10 mouse cellular contexts compared by ENCODE assay signal in genomic region chr7:45477003-45477402, GRCm38 (mm10). TPM values are rescaled to one million over a fixed set of nuclear protein-coding genes. Genes with fewer than 3 reads are reported as not detected.
A peak's percentile ranks its signal among the peaks of the same experiment; 100 is the strongest.
DNase-seq lines count a peak whose midpoint lies in the region; ATAC-seq and TF ChIP-seq lines count a peak whose summit lies in the region.
"Had no signal": no experiment of that assay in that cellular context is flagged by ENCODE, and none has a peak within 500 bp of the region (broad histone marks: within the 10 kb centered on the region; RNA-seq: fewer than 3 reads in every experiment).

No protein-coding gene starts in this region.

- no peak overlapping the region for H3ac ChIP-seq in myocyte (ENCODE audit: control insufficient read depth, insufficient read length)

- peaks cover 3% of the 10 kb centered on the region; the same call in 1 of the 2 replicates for H3K79me2 ChIP-seq in MEL (ENCODE audit: control insufficient read depth, insufficient read depth, low read length, poor library complexity)
- H3K79me2 ChIP-seq in myocyte (ENCODE audit: control insufficient read depth, insufficient read depth) = no peaks in the 10 kb centered on the region

- no peaks in the 10 kb centered on the region for H3K27me3 ChIP-seq in hindbrain, embryonic 10.5 days (ENCODE audit: insufficient read depth, poor library complexity, severe bottlenecking)
- no peaks in the 10 kb centered on the region for H3K27me3 ChIP-seq in hindbrain, embryonic 12.5 days
- H3K27me3 ChIP-seq in MEL (ENCODE audit: control insufficient read depth in 1 of 2, insufficient read depth in 2 of 2, low read length in 2 of 2) (no peaks in the 10 kb centered on the region), myocyte (ENCODE audit: control insufficient read depth, insufficient read depth, insufficient read length) (no peaks in the 10 kb centered on the region)
- H3K27me3 ChIP-seq in embryonic facial prominence, embryonic 14.5 days (replicated peaks; ENCODE audit: control insufficient read depth, insufficient read depth, low read length) = no peaks in the 10 kb centered on the region
- H3K27me3 ChIP-seq: embryonic facial prominence, embryonic 12.5 days had no signal

- H3K9me3 ChIP-seq in hindbrain, embryonic 10.5 days = no peaks in the 10 kb centered on the region
- H3K9me3 ChIP-seq in hindbrain, embryonic 12.5 days (replicated peaks) = no peaks in the 10 kb centered on the region
- H3K9me3 ChIP-seq in MEL (replicated peaks; ENCODE audit: insufficient read depth, low read length) = no peaks in the 10 kb centered on the region
- no peaks in the 10 kb centered on the region for H3K9me3 ChIP-seq in embryonic facial prominence, embryonic 14.5 days (ENCODE audit: control insufficient read depth, low read length)
- H3K9me3 ChIP-seq: embryonic facial prominence, embryonic 12.5 days had no signal

- no peaks in the 10 kb centered on the region for H3K4me1 ChIP-seq in hindbrain, embryonic 10.5 days (replicated peaks)
- 0 out of 2 replicates have a peak, but pooled peaks cover 3% of the 10 kb centered on the region for H3K4me1 ChIP-seq in hindbrain, embryonic 12.5 days
- peaks cover 5 to 18% of the 10 kb centered on the region in 2 experiments; a peak in 3 of 4 replicates for H3K4me1 ChIP-seq in MEL (ENCODE audit: control insufficient read depth in 1 of 2, insufficient read depth in 2 of 2, low read length in 2 of 2)
- H3K4me1 ChIP-seq in embryonic facial prominence, embryonic 14.5 days (ENCODE audit: control insufficient read depth, insufficient read depth, low read length) = no peaks in the 10 kb centered on the region
- H3K4me1 ChIP-seq: embryonic facial prominence, embryonic 12.5 days had no signal

- H3K9ac ChIP-seq in hindbrain, embryonic 12.5 days = no peak overlapping the region
- H3K9ac ChIP-seq in MEL (ENCODE audit: control insufficient read depth, low read depth, low read length, poor library complexity, severe bottlenecking) = peak overlapping the region; percentile 32; the same call in 1 of the 2 replicates
- H3K9ac ChIP-seq in embryonic facial prominence, embryonic 14.5 days (ENCODE audit: low read depth, low read length) = no peak overlapping the region; the same call in 1 of the 2 replicates
- H3K9ac ChIP-seq: embryonic facial prominence, embryonic 12.5 days had no signal

- no peak overlapping the region for H3K4me3 ChIP-seq in hindbrain, embryonic 10.5 days
- no peak overlapping the region for H3K4me3 ChIP-seq in hindbrain, embryonic 12.5 days
- H3K4me3 ChIP-seq in MEL (ENCODE audit: control insufficient read depth in 1 of 2, insufficient read depth in 1 of 2, low read depth in 2 of 2, low read length in 2 of 2) = peak overlapping the region in 1 of 2 experiments; percentile 14; a peak in 2 of 4 replicates
- no peak overlapping the region for H3K4me3 ChIP-seq in embryonic facial prominence, embryonic 14.5 days (ENCODE audit: low read depth, low read length)
- no peak overlapping the region for H3K4me3 ChIP-seq in myocyte
- H3K4me3 ChIP-seq: embryonic facial prominence, embryonic 12.5 days had no signal

- no peak overlapping the region for H3K4me2 ChIP-seq in hindbrain, embryonic 12.5 days (replicated peaks)
- H3K4me2 ChIP-seq in embryonic facial prominence, embryonic 14.5 days (ENCODE audit: low read depth, low read length) = no peak overlapping the region
- H3K4me2 ChIP-seq in myocyte (ENCODE audit: low read depth) = peak overlapping the region; percentile 64
- H3K4me2 ChIP-seq: embryonic facial prominence, embryonic 12.5 days had no signal

- H3K27ac ChIP-seq in hindbrain, embryonic 10.5 days = no peak overlapping the region
- no peak overlapping the region for H3K27ac ChIP-seq in hindbrain, embryonic 12.5 days
- H3K27ac ChIP-seq in MEL (ENCODE audit: control insufficient read depth, low read depth, low read length) = no peak overlapping the region
- H3K27ac ChIP-seq in embryonic facial prominence, embryonic 14.5 days (replicated peaks; ENCODE audit: low read depth, low read length) = no peak overlapping the region
- H3K27ac ChIP-seq: embryonic facial prominence, embryonic 12.5 days; macrophage had no signal

- TF ChIP-seq CTCF in MEL (IDR thresholded peaks at IDR 0.05 in 2 of 3, conservative IDR thresholded peaks at IDR 0.05 in 1 of 3; ENCODE audit: control insufficient read depth in 1 of 3, insufficient read depth in 1 of 3, low read depth in 2 of 3, low read length in 3 of 3, poor library complexity in 1 of 3, severe bottlenecking in 1 of 3) = peak; percentile 65 to 85 (median 74)

- no peak for TF ChIP-seq EP300 in MEL (IDR thresholded peaks at IDR 0.05; ENCODE audit: low read depth in 1 of 2, low read length in 2 of 2)

- peaks cover 21% of the 10 kb centered on the region for H3K36me3 ChIP-seq in hindbrain, embryonic 10.5 days
- H3K36me3 ChIP-seq in hindbrain, embryonic 12.5 days = no peaks in the 10 kb centered on the region
- H3K36me3 ChIP-seq in MEL (ENCODE audit: control insufficient read depth in 1 of 2, insufficient read depth in 2 of 2, low read length in 2 of 2) (peaks cover 0 to 14% of the 10 kb centered on the region in 2 experiments; a peak in 2 of 4 replicates), myocyte (ENCODE audit: control insufficient read depth, insufficient read depth) (no peaks in the 10 kb centered on the region)
- H3K36me3 ChIP-seq in embryonic facial prominence, embryonic 14.5 days (ENCODE audit: control insufficient read depth, insufficient read depth, low read length) = no peaks in the 10 kb centered on the region
- H3K36me3 ChIP-seq: embryonic facial prominence, embryonic 12.5 days had no signal

- 25% methylated on average over 3 of the region's 3 CpGs for WGBS in hindbrain, embryonic 10.5 days
- WGBS in hindbrain, embryonic 12.5 days = 10% methylated on average over 3 of the region's 3 CpGs
- 4% methylated on average over 3 of the region's 3 CpGs for WGBS in embryonic facial prominence, embryonic 14.5 days

- no peak for TF ChIP-seq POLR2A in MEL (IDR thresholded peaks at IDR 0.05; ENCODE audit: control insufficient read depth in 1 of 2, insufficient read depth in 1 of 2, low read depth in 1 of 2, low read length in 2 of 2, poor library complexity in 1 of 2)
- TF ChIP-seq POLR2A in myocyte (IDR thresholded peaks at IDR 0.05; ENCODE audit: insufficient read length, low read depth) = no peak

- TF ChIP-seq RAD21 in MEL (IDR thresholded peaks at IDR 0.05; ENCODE audit: low read depth, low read length) = peak; percentile 58

- ATAC-seq in hindbrain, embryonic 12.5 days (ENCODE audit: low FRiP score) = no peak
- peak; percentile 45; the same call in 1 of the 2 replicates for ATAC-seq in embryonic facial prominence, embryonic 14.5 days (ENCODE audit: low read depth)

- DNase-seq in hindbrain, embryonic 10.5 days (ENCODE audit: low spot score) = peak; percentile 45
- DNase-seq in A20 (ENCODE audit: low read depth, low spot score) = peak; percentile 35
- peak; percentile 84 for DNase-seq in MEL (ENCODE audit: low read depth, low spot score)
- peak; percentile 85 for DNase-seq in embryonic facial prominence, embryonic 14.5 days (ENCODE audit: low spot score)
- peak; percentile 52 to 66 for DNase-seq in layer of hippocampus, postnatal 14 days (ENCODE audit: low spot score in 2 of 2)
- DNase-seq in ovary, postnatal 36 days (ENCODE audit: low spot score) = no peak

RNA-seq across cellular contexts. Expression of gene Tulp2, which starts 4.7 kb away (rescaled TPM):
- polyA plus RNA-seq in hindbrain, embryonic 10.5 days (2016; fragmentation: Nextera tagmentation; extraction: Ambion mirVana) = 0.47 and 1.2 TPM in 2 replicates
- polyA plus RNA-seq in hindbrain, embryonic 12.5 days (2016; fragmentation: Nextera tagmentation; extraction: Ambion mirVana) = 0.13 and 0.54 TPM in 2 replicates
- 0.56 and 1.1 TPM in 2 replicates for total RNA-seq in MEL (2012; rRNA removed)
- 1 to 10 TPM in 1 of 2 experiments, not detected in 1; 1.2 TPM for polyA plus RNA-seq in MEL (2012; ENCODE audit: insufficient read depth in 1 of 2, insufficient read length in 2 of 2, low read depth in 1 of 2, low replicate concordance in 2 of 2, missing spikeins in 1 of 2)
- 1.2 and 1.5 TPM in 2 replicates for polyA plus RNA-seq in embryonic facial prominence, embryonic 14.5 days (2014; fragmentation: Nextera tagmentation; extraction: Ambion mirVana)
- not detected for total RNA-seq in layer of hippocampus, postnatal 14 days (2021)
- polyA plus RNA-seq in myocyte (2012; fragmentation: generic; extraction: Trizol) = 0.06 TPM
- polyA plus RNA-seq: macrophage had no signal

RNA-seq across cellular contexts. Expression of gene Gm45808, which starts 9.6 kb away (rescaled TPM):
- polyA plus RNA-seq in hindbrain, embryonic 10.5 days (2016; fragmentation: Nextera tagmentation; extraction: Ambion mirVana) = not detected in 2 replicates
- not detected in 2 replicates for polyA plus RNA-seq in hindbrain, embryonic 12.5 days (2016; fragmentation: Nextera tagmentation; extraction: Ambion mirVana)
- not detected in 2 replicates for total RNA-seq in MEL (2012; rRNA removed)
- polyA plus RNA-seq in MEL (2012; ENCODE audit: insufficient read depth in 1 of 2, insufficient read length in 2 of 2, low read depth in 1 of 2, low replicate concordance in 2 of 2, missing spikeins in 1 of 2) (not detected), myocyte (2012; fragmentation: generic; extraction: Trizol) (not detected)
- not detected in 2 replicates for polyA plus RNA-seq in embryonic facial prominence, embryonic 14.5 days (2014; fragmentation: Nextera tagmentation; extraction: Ambion mirVana)
- total RNA-seq in layer of hippocampus, postnatal 14 days (2021) = under 1 TPM; 0.57 to 0.62 TPM
- polyA plus RNA-seq: embryonic facial prominence, embryonic 12.5 days; macrophage had no signal

RNA-seq across cellular contexts. Expression of gene Bax, which starts 10.3 kb away (rescaled TPM):
- 264 and 295 TPM in 2 replicates for polyA plus RNA-seq in hindbrain, embryonic 10.5 days (2016; fragmentation: Nextera tagmentation; extraction: Ambion mirVana)
- 231 and 244 TPM in 2 replicates for polyA plus RNA-seq in hindbrain, embryonic 12.5 days (2016; fragmentation: Nextera tagmentation; extraction: Ambion mirVana)
- total RNA-seq in MEL (2012; rRNA removed) = 105 and 130 TPM in 2 replicates
- polyA plus RNA-seq in MEL (2012; ENCODE audit: insufficient read depth in 1 of 2, insufficient read length in 2 of 2, low read depth in 1 of 2, low replicate concordance in 2 of 2, missing spikeins in 1 of 2) (100 to 1,000 TPM; 205 to 778 TPM), myocyte (2012; fragmentation: generic; extraction: Trizol) (249 TPM)
- 120 and 132 TPM in 2 replicates for polyA plus RNA-seq in embryonic facial prominence, embryonic 14.5 days (2014; fragmentation: Nextera tagmentation; extraction: Ambion mirVana)
- total RNA-seq in layer of hippocampus, postnatal 14 days (2021) = 10 to 100 TPM; 90.2 to 90.6 TPM

RNA-seq across cellular contexts. Expression of gene Dhdh, which starts 11.6 kb away (rescaled TPM):
- polyA plus RNA-seq in hindbrain, embryonic 10.5 days (2016; fragmentation: Nextera tagmentation; extraction: Ambion mirVana) = 4.8 and 6.7 TPM in 2 replicates
- 3.4 and 3.5 TPM in 2 replicates for polyA plus RNA-seq in hindbrain, embryonic 12.5 days (2016; fragmentation: Nextera tagmentation; extraction: Ambion mirVana)
- total RNA-seq in MEL (2012; rRNA removed) = 0.08 and 0.10 TPM in 2 replicates
- polyA plus RNA-seq in MEL (2012; ENCODE audit: insufficient read depth in 1 of 2, insufficient read length in 2 of 2, low read depth in 1 of 2, low replicate concordance in 2 of 2, missing spikeins in 1 of 2) (1 to 10 TPM in 1 of 2 experiments, not detected in 1; 1.6 TPM), myocyte (2012; fragmentation: generic; extraction: Trizol) (0.13 TPM)
- polyA plus RNA-seq in embryonic facial prominence, embryonic 14.5 days (2014; fragmentation: Nextera tagmentation; extraction: Ambion mirVana) = 2.5 and 3.2 TPM in 2 replicates
- 1 to 10 TPM; 2.8 TPM for total RNA-seq in layer of hippocampus, postnatal 14 days (2021)

RNA-seq across cellular contexts. Expression of gene Ftl1, which starts 17.3 kb away (rescaled TPM):
- polyA plus RNA-seq in hindbrain, embryonic 10.5 days (2016; fragmentation: Nextera tagmentation; extraction: Ambion mirVana) = 5,819 and 7,209 TPM in 2 replicates
- 5,718 and 6,089 TPM in 2 replicates for polyA plus RNA-seq in hindbrain, embryonic 12.5 days (2016; fragmentation: Nextera tagmentation; extraction: Ambion mirVana)
- 1,416 and 1,470 TPM in 2 replicates for total RNA-seq in MEL (2012; rRNA removed)
- polyA plus RNA-seq in MEL (2012; ENCODE audit: insufficient read depth in 1 of 2, insufficient read length in 2 of 2, low read depth in 1 of 2, low replicate concordance in 2 of 2, missing spikeins in 1 of 2) (1,000 to 10,000 TPM in 1 of 2 experiments, not detected in 1; 2,290 TPM), myocyte (2012; fragmentation: generic; extraction: Trizol) (2,413 TPM)
- polyA plus RNA-seq in embryonic facial prominence, embryonic 14.5 days (2014; fragmentation: Nextera tagmentation; extraction: Ambion mirVana) = 4,260 and 4,697 TPM in 2 replicates
- 100 to 1,000 TPM; 300 to 331 TPM for total RNA-seq in layer of hippocampus, postnatal 14 days (2021)
